Mouse (Mus musculus) gastrocnemius, postnatal 14 days (tissue): ENCODE results near the gene Dennd1b. TPM values are rescaled to one million over a fixed set of nuclear protein-coding genes. Genes with fewer than 3 reads are reported as not detected.
A peak's percentile ranks its signal among the peaks of the same experiment; 100 is the strongest.

Experiments
- DNase-seq: peaks from one replicate; pipeline ENCODE4 v3.0.0; 2021; ENCODE audit warnings: mixed read lengths
- intact Hi-C: fragments of 180-260 bp; cut with DNase I; formaldehyde crosslinking; loops from one replicate; pipeline ENCODE4 v1.15.1; 2025; ENCODE audit warnings: low total_unique reads
- total RNA-seq, 2 experiments: library from RNA; stranded (reverse); gene quantifications; 2 replicates each; pipeline ENCODE4 v1.2.3; 2021

Dennd1b gene
- total RNA-seq, 2 experiments from 2014 or later, result 14.9 to 19.1 TPM

DNA sequence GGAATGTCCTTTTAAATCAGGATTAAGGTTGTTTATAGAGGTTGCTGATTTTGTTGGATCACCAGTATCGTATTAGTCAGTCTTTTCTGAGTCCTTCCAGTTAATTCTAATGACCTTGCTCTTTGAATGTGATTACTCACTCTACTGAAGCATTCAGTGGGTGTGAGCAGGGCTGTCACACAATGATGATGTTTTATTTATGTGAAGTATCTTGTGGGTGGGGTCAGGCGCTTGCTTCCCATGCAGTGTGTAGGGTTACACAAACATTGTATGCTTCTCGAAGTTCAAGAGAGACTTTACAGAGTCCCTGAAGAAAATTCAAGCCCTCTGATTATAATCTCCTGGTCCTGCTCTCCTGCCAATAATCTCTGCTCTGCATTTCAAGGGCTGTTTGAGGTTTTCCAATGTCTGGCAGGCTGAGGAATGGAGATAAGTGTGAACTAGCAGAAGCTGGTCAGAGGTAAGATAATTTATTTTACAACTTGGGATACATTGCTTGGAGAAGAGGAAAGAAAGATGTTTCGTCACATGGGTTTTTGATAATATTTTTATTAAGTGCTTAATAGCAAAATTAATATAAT, 3.2 kb upstream of the Dennd1b start:
- intact Hi-C loops, result no loop called here
- DNase-seq, result no peak

DNA sequence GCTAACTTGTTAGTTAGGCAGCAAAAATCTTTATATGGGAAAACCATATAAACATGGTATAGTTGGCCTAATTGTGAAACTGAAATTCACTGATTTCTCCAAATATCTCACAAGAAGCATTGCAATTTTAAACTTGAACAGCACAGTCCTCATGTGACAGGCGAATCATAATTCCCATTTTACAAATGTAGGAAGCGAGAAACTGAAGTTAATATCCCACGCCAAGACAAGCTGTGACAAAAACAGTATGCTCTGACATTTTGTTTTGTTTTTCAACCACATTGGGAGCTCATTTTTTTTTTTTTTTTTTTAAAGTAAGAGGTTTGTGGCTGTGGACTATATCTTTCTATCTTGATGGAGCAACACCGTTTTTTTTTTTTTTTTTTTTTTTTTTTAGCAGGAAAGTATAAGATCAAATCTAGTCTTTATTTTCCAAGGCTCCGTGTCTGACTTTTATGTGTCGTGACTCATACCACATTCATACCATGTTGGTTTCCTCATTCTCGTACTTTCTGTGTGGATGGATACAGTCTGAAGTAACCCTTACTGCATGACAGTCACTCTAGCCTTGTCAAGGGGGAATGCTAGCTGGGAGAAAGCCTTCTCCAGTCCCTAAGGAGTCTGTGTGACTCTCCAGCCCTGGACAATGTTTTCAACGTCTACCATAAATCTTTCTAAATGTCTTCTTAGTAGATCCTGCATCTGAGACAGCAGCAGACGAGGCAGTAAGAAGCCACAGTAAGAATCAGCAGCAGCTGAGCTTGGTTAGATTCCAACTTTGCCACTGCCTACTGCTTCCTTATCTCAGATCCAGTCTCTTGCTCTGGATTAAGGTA, 751 bp upstream of the Dennd1b start:
- intact Hi-C loops, result no loop called here
- no peak for DNase-seq

DNA sequence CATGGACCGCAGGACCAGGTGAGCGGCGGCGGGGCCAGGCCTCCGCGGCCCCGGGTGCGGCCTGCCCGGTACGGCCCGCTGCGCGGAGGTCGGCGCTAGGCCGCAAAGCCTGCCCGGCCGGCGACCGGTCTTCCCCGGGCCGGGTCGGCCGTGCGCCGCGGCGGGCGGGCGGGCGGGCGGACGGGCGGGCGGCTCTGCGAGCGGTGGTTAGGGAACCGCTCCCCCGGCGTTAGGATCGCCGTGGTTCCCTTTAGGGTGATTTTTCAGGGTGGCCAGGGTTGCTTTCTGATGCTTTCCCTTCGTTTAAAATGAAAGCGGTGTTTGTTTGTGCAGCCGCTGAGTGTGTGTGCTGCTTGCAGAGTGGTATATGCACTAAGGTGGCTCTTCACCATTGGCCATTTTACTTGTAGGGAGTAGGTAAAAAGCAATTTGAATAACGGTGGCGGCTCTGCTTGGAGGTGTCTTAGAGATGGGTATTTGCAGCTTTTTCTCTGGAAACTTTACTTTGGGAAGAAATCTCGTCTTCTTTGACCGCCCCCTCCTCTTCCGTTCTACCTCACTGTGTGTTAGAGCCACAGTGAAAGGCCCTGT, 728 bp downstream of the Dennd1b start:
- intact Hi-C loops, result no loop called here
- peak; percentile 49 for DNase-seq

DNA sequence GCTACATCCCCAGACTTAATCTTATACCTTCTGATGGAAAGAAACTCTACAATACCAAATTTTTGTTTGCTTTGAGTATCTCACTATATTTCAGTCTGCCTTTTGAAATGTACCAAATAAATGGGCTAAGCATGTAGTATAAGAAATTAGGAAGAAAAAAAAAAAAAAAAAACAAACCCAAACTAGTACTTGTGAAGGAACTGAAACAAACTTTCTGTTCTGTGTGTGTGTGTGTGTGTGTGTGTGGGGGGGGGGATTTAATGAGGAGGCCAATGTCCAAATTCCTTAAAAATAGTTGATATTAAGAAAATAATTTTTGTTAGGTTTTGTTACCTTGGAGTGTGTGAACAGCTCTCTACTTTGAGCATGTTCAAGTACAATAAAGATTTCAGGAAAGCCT, 1.8 kb downstream of the Dennd1b start:
- intact Hi-C loops, result no loop called here
- DNase-seq, result no peak

DNA sequence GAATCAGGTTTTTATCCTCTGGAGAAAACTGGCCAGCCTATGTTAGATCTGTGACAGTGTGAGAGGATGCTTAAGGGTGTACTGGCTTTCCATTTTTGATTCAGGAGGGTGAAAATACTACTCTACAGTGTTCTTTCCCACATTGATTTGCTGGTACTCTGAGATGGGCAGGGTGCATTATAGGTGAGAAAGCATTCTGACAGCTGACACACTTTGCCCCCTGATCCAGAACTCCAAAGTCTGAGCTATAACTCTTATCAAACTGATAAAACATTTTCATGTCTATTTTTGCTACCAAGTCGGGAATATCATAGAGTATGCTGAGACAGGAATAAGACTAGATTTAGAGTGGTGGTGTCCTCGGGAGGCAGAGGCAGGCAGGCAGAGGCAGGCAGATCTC, 2.3 kb downstream of the Dennd1b start:
- intact Hi-C loops, result no loop called here

DNA sequence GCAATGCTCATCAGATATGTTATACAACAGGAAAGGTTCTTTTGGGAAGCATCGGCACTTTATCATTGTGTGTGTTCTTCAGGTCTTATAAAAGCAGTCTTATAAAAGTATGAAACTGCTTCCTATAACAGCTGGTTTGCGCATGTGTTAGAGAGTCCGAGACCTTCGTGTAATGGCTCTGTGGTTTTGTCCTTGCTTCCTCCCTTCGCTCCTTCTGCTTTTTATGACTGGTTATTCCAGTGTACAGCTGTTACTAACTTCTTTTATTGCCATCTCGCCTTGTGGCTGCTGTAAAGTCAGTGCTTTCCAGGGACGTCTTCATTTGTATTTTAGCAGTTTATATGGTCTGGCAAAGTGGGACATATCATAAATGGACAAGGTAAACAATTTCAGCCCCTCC, 4.2 kb downstream of the Dennd1b start:
- DNase-seq, result no peak
- intact Hi-C loops, result no loop called here

More for the DNA sequence above, 2.3 kb downstream of the Dennd1b start:
- DNase-seq, result no peak

DNA sequence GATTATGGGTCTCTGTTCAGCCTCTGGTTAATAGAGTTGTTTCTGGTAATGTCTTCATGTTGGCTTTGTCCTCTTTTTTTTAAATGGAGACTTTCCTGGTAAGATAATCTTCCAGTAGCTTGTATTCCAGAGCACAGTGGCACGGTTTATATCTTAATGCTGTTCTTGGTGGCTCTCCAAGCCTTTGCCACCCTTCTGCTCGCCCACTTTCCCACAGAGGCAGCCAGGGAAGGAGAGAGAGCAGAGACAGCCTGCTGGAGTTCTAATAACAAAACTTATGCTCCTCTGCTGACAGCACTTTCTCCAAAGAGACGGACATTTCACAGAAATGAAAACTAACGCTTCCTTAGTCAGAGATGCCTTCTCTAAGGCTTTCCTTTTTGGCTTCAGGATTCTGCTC, 6.8 kb downstream of the Dennd1b start:
- intact Hi-C loops, result no loop called here

DNA sequence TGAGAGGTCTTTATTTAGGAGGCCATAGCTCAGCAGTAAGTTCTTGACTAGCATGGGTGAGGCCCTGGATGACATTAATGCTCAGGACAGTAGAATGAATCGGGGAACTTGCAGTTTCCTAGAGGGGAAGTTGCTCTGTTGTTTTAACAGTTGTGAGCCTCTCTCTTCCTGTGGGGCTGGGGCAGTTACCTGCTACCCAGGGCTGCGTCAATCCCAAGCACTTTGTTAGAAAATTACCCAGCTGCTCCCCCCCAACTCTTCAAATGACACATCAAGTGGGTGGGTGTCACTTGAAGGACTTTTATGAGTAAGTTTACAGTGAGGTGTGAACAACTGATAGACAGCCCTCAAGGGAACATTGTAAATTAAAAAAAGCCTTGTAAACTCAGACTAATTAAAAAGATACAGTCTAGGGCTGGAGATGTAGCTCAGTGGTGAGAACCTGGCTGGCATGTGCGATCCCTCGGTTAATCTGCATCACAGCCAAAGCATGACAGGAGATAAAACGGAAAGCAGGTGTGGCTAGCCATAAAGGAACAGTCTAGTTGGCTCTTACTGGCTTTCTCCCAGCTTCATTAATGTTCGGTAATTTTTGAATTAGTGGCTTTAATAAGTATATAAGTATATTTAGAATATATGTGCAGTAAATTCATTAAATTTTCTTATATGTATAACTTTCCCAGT, 10.4 kb downstream of the Dennd1b start:
- intact Hi-C loops, result no loop called here
- no peak for DNase-seq

More for the DNA sequence above, 6.8 kb downstream of the Dennd1b start:
- DNase-seq, result no peak

DNA sequence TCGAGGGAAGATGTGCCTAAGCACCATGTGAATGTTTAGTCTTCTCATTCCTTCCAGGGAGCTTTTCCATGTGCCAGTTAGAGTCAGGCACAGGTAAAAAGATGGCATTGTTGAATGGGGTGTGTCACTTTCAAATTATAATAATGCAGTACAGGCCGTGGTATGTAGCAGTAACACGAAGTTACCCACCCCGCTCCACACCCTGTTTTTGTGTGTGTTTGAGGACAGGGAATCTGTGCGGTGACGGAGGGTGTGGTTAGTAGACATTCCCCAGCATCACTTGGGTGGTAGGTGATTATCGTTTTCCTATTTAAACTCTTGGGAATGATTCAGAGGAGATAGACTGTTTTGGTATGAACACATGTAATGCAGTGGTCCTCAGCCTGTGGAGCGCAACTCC, 11.6 kb downstream of the Dennd1b start:
- intact Hi-C loops, result no loop called here
- no peak for DNase-seq

DNA sequence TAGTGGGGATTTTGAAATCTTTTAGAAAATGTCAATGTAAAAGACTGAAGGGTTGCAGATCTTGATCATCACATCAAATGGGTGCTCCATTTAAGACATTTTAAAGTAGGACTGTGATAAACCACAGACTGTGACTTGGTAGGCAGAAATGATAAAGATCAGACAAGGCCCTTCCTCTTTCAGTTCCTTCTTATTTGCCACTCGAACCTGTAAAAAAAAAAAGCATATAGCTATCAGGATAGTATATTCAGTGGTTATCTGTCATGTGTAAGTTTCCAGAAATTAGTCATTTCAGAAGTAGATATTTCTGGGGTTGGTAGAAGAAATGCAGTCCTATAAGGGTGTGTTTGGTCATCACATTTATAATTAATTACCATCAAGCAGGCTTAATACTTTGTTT, 12.7 kb downstream of the Dennd1b start:
- intact Hi-C loops, result no loop called here
- DNase-seq, result no peak

DNA sequence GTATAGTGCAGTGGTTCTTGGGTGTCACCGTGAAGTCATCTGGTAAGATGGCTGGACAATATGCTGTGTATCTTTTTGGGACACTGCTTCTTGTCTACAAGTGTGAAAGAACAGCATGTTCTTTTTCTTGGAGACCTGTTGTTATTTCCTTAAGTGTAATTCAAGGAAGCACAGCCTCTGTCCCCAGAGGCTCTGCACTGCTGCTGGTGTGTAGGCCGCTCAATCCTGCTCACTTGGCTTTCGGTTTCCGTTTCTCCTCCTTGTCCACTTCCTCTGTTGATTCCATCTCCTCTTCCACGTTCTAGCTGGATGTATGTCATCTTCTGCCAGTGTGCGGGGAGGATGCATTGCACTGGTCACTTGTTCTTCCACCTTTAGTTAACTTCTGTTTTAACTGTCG, 19.0 kb downstream of the Dennd1b start:
- intact Hi-C loops, result no loop called here
- no peak for DNase-seq

DNA sequence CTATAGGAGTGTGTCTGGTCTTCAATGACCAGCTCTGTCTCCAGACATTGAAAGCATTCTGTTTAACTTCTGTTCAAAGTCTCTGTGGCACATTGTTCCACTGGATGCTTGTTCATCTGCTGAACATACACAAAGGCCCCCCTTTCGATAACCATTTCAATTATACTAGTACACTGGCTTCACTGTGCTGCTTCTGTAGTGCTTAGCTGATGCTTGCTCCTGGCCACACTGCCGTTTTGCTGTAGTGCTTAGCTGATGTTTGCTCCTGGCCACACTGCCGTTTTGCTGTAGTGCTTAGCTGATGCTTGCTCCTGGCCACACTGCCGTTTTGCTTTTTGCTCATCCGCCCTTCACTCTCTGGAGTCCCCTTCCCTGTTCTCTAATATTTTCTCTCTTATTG, 19.4 kb downstream of the Dennd1b start:
- DNase-seq, result no peak
- intact Hi-C loops, result no loop called here

DNA sequence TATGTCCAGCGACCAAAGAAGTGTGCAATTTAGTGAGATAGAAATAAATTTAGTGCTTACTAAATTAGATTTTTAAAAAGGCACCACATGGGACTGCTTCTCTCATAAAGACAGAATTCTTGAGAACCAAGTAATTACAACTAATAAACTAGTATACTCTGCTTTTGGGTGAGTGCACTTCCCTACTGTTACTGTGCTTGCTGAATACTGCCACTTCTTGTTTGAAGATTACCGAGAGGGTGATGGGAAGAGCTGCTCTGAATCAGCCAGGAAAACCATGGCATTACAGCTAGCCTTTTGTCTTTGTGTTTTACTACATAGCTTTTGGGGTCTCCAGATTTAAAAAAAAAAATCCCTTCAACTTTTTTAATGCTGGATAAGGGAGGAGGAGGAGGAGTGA, 19.8 kb downstream of the Dennd1b start:
- DNase-seq, result no peak
- intact Hi-C loops, result no loop called here

DNA sequence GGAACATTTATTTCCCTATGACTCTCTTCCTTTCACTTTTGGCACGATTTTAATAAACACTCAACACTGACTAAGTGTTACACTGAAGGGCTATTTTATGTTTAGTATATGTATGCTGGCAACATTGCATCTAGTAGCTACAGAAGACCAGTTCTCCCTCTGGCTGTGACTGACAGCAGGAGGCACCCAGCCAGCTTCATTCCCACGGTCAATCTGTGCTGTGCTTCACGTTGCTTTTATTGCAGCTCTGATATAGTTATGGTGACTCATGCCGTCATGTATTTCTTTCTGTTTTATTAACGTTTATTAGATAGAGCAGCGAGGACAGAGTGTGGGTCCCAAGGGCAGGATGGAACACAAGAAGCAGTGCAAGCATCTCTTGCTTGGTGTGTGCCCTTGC, 20.2 kb downstream of the Dennd1b start:
- intact Hi-C loops, result no loop called here
- DNase-seq, result no peak

DNA sequence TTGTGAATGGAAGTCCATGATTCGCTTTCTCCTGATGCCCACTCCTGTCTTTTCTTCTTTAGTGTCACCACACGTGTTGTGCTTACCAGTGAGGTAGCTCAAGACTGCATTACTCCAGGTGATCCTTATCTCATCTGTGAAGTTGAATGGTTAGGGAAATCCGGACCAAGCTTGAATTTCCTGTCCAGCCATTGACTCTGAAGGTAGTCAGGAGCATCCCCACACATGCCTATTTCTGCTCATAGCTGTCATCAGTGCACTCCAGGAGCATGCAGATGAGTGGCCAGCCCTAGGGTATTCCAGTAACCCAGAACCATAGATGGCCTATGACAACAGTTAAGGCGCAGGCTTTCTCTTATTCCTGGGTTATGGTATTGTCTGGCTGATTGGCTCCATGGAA, 20.9 kb downstream of the Dennd1b start:
- intact Hi-C loops, result no loop called here
- no peak for DNase-seq

DNA sequence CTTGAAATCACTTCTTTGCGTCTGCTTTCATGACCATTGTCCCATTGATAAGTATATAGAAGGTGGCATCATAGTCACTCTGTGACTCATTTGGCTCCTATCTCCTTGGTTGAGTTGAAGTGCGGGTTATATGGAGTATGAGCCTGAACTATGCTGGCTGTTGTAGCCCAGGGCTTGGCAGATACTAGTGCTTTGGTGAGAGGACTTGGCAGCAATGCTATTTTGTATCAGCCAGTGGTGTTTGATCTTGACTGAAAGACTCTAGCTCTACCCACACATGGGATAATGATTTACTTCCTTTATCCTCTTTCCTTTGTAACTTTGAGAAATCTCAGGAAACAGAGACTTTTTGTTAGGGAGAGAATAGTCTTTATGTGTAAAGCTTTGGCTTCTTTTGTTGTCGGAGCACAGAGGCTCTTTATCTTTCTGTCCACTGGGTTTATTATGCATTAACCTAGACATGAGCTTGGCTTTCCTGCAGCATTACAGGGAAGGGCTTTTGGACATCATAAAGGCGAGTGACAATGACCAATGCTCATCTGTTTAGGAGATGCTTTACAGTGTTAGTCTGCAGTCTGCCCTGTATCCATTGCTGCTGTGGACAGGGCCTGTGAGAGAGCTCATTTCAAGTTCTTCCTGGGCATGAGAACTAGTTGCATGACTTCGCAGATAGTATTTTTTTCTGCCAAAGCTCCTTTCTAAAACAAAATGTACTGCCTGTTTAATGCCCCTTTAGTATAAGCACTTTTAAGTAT, 29.3 kb downstream of the Dennd1b start:
- intact Hi-C loops, result no loop called here
- DNase-seq, result no peak

DNA sequence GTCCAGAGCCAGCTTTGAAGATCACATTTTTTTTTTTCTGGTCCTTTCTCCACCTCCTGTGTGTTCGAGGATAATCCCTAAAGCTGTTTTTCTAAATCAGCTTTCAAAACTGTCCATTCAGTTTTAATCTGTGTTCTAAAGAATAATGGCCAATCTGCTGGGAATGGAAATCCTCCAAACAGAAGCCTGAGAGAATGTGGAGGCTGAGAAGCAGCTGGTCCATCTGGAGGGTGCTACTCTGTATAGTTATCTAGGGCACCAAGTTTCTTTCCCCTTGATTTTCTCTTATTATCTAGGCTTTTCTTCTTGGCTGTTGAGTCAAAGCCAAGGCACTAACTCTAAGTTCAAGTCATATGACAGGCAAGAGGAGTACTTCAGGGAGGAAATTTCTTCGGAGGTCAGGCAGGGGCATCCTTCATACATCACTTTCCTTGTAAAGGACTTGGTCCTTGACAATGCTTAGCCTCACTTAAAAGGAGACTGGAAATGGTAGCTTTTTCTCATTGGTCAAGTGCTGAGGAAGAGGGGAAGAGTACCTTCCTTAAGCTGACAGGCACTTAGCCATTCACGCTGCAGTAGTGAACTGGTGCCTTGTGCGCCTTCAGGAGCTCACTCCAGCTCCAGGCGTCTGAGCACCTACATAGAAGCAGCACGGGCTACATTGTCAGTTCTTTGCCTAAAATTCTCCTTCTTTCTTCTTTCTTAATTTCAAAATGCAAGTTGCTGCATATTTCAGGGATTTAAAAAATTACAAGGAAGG, 32.6 kb downstream of the Dennd1b start:
- intact Hi-C loops, result no loop called here
- no peak for DNase-seq

DNA sequence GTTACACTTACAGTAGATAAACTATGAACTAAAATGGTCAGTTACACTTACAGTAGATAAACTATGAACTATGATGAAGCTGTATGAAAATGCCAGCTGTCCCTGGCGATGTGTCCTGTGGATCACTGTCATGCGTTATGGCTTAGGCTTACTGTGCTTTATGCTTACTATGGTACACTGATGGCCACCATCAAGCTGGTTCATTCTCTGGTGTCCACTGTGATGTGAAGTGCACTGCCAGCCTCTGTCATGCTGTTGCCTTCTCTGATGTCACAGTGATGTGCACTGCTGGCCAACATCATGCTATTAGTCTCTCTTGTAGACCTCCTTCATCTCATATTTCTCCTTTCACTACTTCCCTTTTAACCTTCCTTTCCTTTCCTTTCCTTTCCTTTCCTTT, 33.4 kb downstream of the Dennd1b start:
- intact Hi-C loops, result no loop called here
- DNase-seq, result no peak
